Mouse (Mus musculus): Measurements from ENCODE around the gene Exoc6b. TPM values are rescaled to one million over a fixed set of nuclear protein-coding genes. Genes with fewer than 3 reads are reported as not detected.

Exoc6b gene
- total RNA-seq, 2 experiments from 2014 or later, result 98.3 to 105 TPM

- no peak for DNase-seq (ENCODE audit: low spot score in 2 of 2)
These were observed 481.0 kb downstream of the Exoc6b start for GRCm38 (mm10) chr6:84588221-84588894.

- no peak for DNase-seq (ENCODE audit: low spot score in 2 of 2)
These were observed 481.7 kb downstream of the Exoc6b start for GRCm38 (mm10) chr6:84587471-84588101.

GRCm38 (mm10) chr6:84586551-84587200, 482.6 kb downstream of the Exoc6b start:
- DNase-seq (ENCODE audit: low spot score in 2 of 2), result no peak

GRCm38 (mm10) chr6:84585686-84586300, 483.5 kb downstream of the Exoc6b start:
- DNase-seq (ENCODE audit: low spot score in 2 of 2), result no peak

- peak in 1 of 2 experiments; percentile 24 for DNase-seq (ENCODE audit: low spot score in 2 of 2)
These were observed 484.3 kb downstream of the Exoc6b start for GRCm38 (mm10) chr6:84584783-84585685.

- DNase-seq (ENCODE audit: low spot score in 2 of 2), result no peak
These were observed 485.2 kb downstream of the Exoc6b start for GRCm38 (mm10) chr6:84583841-84584782.

GRCm38 (mm10) chr6:84583371-84583770, 485.9 kb downstream of the Exoc6b start:
- DNase-seq (ENCODE audit: low spot score in 2 of 2), result peak in 1 of 2 experiments; percentile 27

- no peak for DNase-seq (ENCODE audit: low spot score in 2 of 2)
These were observed 486.5 kb downstream of the Exoc6b start for GRCm38 (mm10) chr6:84582826-84583225.

GRCm38 (mm10) chr6:84581833-84582445, 487.4 kb downstream of the Exoc6b start:
- DNase-seq (ENCODE audit: low spot score in 2 of 2), result no peak

GRCm38 (mm10) chr6:84580979-84581832, 488.1 kb downstream of the Exoc6b start:
- no peak for DNase-seq (ENCODE audit: low spot score in 2 of 2)

- DNase-seq (ENCODE audit: low spot score in 2 of 2), result no peak
These were observed 489.8 kb downstream of the Exoc6b start for GRCm38 (mm10) chr6:84579508-84579907.

GRCm38 (mm10) chr6:84578928-84579327, 490.4 kb downstream of the Exoc6b start:
- DNase-seq (ENCODE audit: low spot score in 2 of 2), result peak in 1 of 2 experiments; percentile 15

GRCm38 (mm10) chr6:84577898-84578297, 491.4 kb downstream of the Exoc6b start:
- DNase-seq (ENCODE audit: low spot score in 2 of 2), result no peak

- DNase-seq (ENCODE audit: low spot score in 2 of 2), result no peak
These were observed 495.2 kb downstream of the Exoc6b start for GRCm38 (mm10) chr6:84573905-84574660.

- DNase-seq (ENCODE audit: low spot score in 2 of 2), result no peak
These were observed 499.3 kb downstream of the Exoc6b start for GRCm38 (mm10) chr6:84570039-84570438.

- DNase-seq (ENCODE audit: low spot score in 2 of 2), result no peak
These were observed 499.7 kb downstream of the Exoc6b start for GRCm38 (mm10) chr6:84569590-84569989.

- no peak for DNase-seq (ENCODE audit: low spot score in 2 of 2)
These were observed 500.4 kb downstream of the Exoc6b start for GRCm38 (mm10) chr6:84568880-84569279.

Data from layer of hippocampus, postnatal 14 days (tissue).